Mouse (Mus musculus) neural tube, embryonic 10.5 days (tissue): ENCODE results near the gene Hist1h4m.
"Not testable (repeated sequence)": the region's sequence is repeated elsewhere in the genome, so short reads cannot be mapped to it uniquely, and the experiment has no call there.

Experiments
- DNase-seq: peaks from one replicate; pipeline ENCODE4 v3.0.0-alpha.2; 2017; ENCODE audit warnings: low spot score; ENCODE audit errors: extremely low spot score

Hist1h4m gene

DNA sequence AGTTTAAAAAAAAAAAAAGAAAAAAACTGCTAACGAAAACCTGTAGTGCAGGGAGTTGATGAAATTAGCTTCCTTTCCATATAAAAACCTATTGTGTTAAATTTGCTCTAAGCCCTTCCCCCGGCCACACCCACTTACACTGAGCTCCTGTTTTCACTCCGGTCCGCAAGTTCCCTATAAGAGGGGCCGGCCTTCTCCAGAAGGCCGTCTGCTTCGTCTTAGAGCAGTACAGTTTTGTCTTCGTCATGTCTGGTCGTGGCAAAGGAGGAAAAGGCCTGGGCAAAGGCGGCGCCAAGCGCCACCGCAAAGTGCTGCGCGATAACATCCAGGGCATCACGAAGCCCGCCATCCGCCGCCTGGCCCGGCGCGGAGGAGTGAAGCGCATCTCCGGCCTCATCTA is at the start of gene Hist1h4m:
Hist1h4m (plus strand) TSS at position 208 of the 400 bp plus-strand sequence.
- not testable (repeated sequence) for DNase-seq

DNA sequence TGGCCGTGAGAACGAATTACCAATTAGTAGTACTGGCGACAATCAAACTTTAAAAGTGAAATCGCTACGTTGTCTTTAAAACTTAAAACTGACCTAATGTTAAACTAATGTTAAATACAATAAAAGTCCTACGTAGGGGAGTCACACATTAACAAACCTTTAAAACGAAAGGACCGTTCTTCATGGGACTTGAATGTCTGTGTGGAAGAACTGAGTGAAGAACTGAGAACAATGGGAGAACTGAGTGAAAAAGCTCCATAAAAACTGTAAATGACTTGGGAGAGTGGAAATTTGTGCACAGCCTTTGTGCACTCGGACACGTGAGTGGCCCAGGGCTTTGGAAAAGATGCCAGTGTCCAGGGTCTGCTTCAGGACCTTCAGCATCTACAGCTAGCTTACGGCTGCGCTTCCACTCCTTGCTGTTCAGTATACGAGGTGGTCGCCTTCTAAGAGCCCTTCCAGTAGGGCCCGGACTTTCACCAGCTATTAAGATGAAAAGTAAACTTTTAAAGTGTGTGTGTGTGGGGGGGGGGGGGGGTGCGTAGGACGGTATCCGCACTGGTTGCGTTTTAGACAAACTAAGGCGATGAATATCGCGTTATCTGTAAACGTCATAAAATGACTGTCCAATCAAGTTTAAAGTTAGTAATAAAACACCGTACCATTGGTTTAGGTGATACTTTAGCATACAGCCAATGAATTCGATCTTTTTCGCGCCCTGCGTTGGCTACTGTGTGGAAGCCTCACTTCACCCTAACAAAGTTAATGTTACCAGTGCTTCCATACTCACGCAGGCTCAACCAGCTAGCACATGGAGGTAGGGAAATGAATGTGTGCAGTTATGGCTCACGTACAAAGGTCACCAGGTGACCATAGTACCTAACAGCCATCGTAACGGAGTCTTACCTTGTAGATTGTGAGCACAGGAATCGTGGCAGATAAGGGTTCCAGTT is 32.5 kb upstream of the Hist1h4m start:
- peak; percentile 79 for DNase-seq

DNA sequence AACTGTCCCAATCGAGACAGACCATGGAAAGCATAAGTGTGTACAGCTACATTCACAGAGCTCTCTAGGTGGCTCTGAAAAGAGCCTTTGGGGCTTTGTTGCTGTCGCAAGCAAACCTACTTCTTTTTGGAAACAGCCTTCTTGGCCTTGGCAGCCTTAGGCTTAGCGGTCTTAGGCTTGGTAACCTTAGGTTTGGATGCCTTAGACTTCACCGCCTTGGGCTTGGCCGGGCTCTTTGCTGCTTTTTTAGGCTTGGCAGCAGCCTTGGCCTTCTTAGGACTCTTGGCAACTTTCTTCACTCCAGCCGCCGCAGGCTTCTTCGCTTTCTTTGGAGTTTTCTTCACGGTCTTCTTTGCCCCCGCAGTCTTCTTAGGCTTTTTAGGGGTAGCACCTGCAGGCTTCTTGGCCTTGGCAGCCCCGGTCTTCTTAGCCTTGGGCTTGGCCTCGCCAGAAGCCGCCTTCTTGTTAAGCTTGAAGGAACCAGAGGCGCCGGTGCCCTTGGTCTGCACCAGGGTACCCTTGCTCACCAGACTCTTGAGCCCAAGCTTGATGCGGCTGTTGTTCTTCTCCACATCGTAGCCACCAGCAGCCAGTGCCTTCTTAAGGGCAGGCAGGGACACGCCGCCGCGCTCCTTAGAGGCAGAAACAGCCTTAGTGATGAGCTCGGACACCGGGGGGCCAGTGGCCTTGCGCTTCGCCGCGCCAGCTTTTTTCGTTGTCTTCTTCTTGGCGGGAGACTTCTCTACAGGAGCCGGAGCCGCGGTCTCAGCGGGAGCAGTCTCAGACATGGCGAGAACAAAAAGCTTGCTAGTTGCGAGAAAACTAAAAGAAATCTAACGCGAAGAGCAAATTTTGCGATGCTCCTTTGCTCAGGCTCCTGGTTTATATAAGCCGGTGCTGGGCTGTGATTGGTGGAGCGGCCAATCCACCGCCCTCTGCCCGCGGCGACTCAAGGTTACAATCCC is 31.5 kb upstream of the Hist1h4m start, which contains the start of gene Hist1h1b:
Hist1h1b (minus strand) TSS at position 859 of the 965 bp plus-strand sequence.
- peak; percentile 85 for DNase-seq

DNA sequence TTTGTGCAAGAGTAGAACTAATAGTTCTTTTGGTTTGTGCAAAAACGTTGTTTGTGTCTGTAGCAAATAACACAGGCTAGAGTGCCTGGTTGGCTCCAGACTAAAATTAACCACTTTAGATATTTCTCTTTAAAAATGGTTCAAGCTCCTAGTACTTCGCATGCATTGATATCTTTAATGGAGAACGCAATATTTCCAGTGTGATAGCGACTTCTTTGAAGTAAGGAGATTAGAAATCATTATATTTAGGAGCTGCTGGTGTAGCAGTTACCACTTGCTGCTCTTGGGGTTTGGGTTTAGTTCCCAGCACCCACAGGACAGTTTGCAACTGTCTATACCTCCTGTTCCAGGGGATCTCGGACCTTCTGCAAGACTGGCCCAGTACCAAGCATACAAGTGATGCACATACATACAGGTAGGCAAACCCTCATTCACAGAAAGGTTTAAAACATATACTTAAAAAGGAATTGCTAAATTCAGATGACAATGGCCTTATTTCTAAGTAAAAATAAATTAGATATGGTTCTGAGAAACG is 30.5 kb upstream of the Hist1h4m start:
- DNase-seq = no peak

DNA sequence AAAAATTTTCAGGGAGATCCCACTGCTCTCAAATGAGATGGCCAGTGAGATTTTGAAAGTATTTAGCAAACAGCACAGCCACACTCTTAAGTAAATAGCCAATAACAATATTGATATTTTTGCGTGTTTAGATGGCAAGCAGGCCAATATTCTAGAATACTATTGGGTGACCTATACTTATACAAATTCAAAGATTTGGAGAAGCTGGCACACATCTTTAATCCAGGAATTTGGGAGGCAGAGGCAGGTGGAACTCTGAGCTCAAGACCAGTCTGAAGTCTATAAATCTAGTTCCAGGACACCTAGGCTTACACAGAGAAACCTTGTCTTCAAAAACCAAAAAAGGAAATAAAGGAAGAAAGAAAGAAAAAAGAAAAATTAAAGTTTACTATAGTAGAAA is 29.9 kb upstream of the Hist1h4m start:
- DNase-seq = no peak

DNA sequence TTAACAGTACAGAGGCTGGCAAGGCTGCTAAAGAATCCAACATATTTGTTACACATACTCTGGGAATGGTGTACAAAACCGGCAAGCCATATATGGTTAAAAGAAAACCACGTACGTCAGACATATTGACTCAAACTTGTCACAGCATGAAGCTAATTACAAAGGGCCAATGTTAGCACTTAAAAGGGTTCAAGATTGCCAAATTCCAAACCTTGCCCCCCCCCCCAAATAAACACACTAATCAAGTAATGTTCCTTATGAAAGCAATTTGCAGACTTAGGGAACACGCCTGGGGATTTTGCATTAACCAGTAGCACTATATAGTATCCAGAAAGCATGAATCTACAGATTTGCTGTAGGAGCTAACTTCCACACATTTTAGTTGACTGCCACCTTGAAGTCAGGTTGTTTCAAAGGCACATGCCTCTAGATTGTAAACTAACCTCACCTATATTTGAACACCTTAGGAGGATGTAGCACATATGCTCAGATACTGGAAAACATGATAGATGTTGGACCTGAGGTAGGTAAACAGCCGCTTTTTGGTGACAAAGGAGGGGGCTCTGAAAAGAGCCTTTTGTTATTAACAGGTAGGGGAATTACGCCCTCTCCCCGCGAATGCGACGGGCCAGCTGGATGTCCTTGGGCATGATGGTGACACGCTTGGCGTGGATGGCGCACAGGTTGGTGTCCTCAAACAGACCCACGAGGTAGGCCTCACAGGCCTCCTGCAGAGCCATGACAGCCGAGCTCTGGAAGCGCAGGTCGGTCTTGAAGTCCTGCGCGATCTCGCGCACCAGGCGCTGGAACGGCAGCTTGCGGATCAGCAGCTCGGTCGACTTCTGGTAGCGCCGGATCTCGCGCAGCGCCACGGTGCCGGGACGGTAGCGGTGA is 28.9 kb upstream of the Hist1h4m start:
- peak; percentile 47 for DNase-seq

DNA sequence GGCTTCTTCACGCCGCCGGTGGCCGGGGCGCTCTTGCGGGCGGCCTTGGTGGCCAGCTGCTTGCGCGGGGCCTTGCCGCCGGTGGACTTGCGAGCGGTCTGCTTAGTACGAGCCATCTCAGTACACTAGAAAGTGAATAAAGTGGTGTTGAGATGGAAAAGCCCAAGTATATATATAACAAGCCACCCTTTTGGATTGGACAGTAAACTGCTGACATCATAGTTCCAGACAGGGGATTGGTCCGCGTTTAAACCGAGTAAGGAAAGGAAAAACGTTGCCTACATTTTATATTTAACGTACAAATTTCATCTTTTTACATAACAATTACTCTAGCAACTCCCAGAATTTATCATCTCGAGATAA is 28.3 kb upstream of the Hist1h4m start, which contains the start of gene Hist1h3i:
Hist1h3i (minus strand) TSS at position 116 of the 363 bp plus-strand sequence.
- no peak for DNase-seq

DNA sequence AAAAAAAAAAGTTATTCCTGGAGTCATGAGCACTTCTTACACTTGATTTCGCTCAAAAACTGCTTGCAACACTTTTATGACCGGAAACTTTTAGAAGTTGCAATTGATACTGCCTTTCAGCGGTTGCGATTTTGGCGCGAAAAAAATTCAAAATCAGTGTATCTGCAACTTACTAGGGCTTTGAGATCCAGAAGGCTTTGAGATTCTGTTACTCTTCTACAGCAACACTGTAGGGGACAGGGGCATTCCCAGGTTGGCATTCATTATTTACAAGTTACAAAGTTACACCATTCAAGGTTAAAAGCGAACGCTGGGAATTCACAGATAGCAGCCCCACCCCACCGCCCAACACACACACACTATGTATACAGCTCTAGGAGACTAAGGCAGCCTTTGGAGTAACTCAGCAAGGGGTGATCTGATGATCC is 27.8 kb upstream of the Hist1h4m start:
- DNase-seq = peak; percentile 65

DNA sequence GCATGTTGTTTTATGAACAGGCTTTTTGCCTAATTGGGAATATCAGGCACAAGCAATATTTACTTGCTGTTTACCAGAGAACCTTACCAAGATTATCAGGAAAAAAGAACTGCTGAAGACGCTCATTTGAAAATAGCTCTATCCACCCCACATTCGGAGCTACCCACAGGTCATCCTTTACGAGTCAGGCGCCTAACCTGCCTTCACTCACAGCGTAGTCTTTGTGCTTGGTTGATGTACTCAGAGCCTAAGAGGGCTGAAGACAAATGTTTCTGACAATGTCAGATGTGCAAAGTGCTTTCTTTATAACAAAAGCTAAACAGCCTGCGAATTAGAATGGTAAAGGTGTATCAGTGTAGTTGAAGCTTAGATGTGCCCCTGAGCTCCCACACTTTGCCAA is 27.2 kb upstream of the Hist1h4m start:
- no peak for DNase-seq

DNA sequence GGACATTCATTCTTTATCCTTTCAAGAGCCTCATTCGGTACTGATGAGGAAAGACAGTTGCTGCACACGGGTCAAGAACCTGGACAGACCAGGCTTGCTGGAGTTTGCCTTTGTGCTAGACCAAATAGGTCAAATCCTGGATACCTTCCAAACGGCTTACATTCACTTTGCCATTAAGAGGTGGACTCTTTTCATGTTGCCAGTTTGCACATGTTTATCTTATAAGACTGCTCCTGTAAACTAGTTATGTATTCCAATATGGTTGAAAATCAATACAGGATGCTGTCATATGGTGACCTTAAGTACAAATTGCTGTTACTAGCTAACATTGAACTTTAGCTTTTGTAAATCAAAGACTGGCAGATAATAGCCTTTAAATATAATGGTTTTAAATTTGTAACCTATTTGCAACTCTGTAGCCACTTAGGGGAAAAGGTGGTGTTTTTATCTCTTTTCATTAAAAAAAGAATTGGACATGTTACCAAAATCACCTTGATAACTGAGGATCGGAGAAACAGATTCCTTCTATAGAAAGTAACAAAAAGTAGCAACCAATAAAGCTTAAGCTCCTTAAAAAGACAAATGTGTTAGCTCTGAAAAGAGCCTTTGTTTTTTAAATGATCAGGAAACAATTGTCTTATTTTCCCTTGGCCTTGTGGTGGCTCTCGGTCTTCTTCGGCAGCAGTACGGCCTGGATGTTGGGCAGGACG is 25.2 kb upstream of the Hist1h4m start:
- peak; percentile 44 for DNase-seq

DNA sequence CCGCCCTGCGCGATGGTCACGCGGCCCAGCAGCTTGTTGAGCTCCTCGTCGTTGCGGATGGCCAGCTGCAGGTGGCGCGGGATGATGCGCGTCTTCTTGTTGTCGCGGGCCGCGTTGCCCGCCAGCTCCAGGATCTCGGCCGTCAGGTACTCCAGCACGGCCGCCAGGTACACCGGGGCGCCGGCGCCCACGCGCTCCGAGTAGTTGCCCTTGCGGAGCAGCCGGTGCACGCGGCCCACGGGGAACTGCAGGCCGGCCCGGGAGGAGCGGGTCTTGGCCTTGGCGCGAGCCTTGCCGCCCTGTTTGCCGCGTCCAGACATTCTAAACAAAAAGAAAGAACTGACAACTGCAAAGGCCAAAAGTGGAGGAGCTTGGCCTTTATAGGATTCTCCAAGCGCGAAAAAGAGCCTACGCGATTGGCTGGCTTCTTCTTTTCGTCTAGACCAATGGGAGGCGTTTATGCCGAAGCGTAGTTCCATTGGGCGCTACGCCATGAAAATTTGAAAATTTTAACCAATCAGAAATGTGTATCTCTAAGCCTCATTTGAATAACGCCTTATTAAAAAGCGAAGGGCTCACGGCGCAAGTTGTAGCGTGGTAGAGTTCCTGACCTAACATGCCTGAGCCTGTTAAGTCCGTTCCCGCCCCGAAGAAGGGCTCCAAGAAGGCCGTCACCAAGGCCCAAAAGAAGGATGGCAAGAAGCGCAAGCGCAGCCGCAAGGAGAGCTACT is 24.5 kb upstream of the Hist1h4m start, which contains the start of the genes Hist1h2an and Hist1h2bp:
Hist1h2an (minus strand) TSS at position 320 of the 731 bp plus-strand sequence.
Hist1h2bp (plus strand) TSS at position 563 of the 731 bp plus-strand sequence.
- DNase-seq = peak; percentile 87

DNA sequence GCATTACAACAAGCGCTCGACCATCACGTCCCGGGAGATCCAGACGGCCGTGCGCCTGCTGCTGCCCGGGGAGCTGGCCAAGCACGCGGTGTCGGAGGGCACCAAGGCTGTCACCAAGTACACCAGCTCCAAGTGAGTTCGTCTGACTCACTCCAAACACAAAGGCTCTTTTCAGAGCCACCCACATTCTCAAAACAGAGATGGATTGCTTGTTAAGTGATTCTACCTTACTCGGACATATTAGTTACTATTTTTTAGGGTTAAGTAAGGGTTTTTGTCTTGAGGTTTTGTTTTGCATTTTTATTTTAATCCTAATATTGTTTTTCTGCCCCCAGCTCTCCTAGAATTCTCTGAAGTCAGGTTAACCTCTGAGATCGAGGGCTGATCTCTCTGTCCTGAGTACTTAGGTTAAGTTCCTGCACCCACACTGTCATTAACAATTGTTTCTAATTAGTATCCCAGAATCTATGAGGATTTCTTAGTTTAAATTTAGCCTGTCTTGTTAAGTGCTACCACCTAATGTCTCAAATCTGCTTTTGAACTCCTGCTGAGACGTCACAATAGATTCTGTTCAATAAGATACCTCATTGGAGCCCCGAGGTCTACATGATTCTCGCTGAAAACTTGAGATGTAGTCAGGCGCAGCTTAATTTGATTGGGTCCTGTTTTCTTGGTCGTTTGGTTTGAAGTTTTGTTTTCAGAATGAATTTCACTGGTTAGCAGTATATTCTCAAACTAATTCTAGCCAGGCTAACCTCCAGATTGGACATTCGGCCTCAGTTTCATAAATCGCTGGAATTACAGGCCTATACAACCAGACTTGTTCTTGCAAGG is 23.6 kb upstream of the Hist1h4m start:
- DNase-seq = no peak

DNA sequence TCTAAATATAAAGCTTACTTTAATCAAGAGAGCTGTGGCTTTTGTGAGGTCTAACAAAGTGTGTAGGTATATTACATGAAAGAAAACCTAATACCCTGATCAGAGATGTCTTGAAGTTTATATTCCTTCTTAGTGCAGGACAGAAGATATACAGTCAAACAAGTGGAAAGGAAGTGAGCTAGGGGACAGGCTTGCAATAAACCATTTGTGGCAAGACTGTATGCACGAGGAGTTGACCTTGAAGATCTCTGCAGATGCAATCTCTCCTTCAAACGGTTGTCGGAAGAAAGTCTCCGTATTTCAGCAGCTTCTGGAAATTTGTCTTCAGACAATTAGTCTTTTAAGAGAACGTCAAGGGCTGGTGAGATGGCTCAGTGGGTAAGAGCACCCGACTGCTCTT is 21.6 kb upstream of the Hist1h4m start:
- DNase-seq = no peak

DNA sequence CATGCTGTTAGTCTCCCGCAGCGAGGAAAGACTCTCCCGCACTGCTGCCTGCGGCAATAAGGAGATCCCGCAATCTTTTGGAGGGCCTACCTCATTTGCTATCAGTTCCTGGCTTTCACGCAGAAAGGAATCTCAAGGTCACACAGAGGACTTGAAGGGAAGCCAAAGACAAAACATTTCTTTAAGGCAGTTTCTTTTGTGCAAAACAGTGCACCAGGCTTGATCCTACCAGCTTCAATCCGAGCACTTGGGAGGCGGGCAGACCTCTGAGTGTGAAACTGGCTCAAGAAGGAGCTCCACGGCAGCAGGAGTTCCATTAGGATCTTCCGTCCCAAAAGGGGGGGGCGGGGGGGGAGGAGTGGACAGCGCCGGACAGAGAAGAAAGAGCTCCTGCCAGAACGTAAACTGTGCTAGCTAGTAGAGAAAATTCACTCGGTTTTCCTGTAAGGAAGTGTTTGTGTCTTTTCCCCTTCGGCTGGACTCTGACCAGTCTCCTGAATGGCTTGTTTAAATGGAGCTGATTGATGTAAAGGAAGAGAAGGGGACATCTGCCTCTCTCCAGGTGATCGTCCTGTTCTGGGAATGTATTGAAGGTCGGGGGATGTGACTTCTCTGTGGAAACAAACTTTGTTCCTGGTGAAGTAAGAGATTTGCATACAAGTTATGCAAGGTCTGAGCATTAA is 20.8 kb upstream of the Hist1h4m start:
- peak; percentile 54 for DNase-seq

DNA sequence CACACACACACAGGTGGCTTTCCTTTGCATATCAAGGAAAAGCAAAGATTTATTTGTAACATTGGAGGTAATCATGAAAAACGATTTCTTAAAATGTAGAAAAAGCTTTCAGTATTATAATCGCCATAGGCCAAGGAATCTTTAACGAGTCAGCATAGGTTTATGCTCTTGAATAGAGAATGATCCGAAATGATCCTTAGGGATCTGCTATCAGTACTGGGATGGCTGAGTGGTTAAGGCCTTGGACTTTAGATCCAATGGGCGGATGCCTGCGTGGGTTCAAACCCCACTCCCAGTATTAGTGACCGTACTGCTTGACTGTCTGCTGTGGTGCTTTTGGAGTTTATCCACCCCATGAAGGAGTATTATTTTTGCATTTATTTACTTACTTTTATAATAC is 16.0 kb upstream of the Hist1h4m start:
- no peak for DNase-seq

DNA sequence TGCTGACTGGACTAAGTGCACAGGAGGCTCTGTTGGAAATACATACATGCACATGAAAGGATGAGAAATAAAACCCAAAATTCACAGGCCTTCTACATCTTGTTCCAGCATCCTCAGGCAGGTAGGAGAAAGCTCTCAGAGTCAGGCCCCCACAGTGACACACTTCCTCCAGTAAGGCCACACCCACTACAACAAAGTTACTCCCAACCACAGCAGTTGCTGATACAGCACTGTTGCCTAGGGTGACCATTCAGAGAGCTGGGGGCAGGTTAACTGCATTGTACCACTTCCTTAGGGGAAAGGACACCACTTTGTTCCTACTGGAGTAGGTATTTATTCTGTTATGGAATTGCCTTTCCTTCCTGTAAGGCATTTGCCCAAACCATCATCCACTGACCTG is 14.4 kb upstream of the Hist1h4m start:
- not testable (repeated sequence) for DNase-seq

DNA sequence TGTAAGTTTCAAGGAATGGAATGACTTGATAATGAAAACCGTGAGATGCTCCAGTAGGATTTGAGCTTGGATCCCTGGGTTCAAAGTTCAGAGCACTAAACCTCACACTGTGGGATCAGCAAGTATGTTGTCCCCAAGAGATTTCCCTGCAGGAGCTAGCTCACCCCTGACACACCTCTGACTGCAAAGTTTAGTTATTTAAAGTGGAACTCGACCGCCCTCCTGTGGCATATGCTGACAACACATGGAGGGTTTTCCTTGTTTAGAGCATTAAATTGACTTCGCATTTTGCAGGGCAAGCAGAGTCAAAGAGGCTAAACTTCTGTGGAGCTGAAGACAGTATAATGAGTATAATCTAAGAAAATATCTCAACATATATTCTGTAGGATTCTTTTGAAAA is 8.5 kb upstream of the Hist1h4m start:
- not testable (repeated sequence) for DNase-seq
